Mouse (Mus musculus): Measurements from ENCODE around the gene Relt. TPM values are rescaled to one million over a fixed set of nuclear protein-coding genes. Genes with fewer than 3 reads are reported as not detected.
"Not testable (repeated sequence)": the region's sequence is repeated elsewhere in the genome, so short reads cannot be mapped to it uniquely, and the experiment has no call there.

The Relt gene
- polyA plus RNA-seq, 1 experiment from 2014 or later: 1.8 TPM

DNA sequence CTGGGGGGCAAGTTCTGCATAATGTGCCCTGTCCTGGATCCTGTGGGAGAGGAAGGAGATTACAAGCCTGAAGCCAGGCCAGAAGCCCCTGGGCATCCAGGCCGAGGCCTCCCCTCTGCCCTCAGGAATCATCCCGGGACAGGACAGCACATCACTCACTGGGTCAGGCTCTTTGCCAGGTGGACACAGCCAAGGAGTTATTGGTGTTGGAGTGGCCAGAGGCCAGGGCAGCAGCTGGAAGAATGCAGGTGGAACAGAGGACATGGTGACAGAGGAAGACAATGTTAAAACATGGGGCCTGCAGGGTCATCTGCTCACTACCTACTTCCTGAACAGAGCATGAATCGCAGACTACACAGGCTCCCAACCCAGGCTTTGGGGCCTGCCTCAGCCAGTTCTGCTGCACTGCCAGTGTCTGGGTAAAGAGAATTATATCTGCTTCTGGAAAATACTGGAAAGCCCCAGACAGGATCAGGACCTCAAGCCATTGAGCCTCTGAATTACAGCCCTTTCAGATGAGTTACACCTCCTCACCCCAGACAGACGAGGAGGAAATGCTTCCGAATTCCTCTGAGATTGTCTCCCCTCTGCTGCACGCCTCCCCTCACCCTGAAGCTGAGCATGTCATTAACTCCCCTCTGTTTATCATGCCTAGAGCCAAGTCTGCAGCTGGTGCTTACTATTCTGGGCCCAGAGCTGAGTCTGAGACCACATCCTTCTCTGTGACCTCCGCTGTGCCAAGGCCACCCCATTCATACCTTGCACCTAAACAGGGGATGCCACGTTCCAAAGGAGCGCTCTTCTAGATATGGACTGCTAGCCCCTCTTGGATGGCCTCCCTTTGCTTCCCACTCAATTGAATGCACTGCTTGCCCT, 11.5 kb downstream of the Relt start:
- DNase-seq (ENCODE audit: low spot score): no peak
- Histone ChIP-seq H3K4me2 (ENCODE audit: low read depth, low read length) (no peak overlapping the region), H3K9me3 (replicated peaks; ENCODE audit: control insufficient read depth, low read length) (no peaks in the 10 kb centered on the region), H3K27me3 (ENCODE audit: control insufficient read depth, insufficient read depth, low read length) (no peaks in the 10 kb centered on the region), H3K36me3 (replicated peaks; ENCODE audit: control insufficient read depth, insufficient read depth, low read depth, low read length) (no peaks in the 10 kb centered on the region), H3K9ac (replicated peaks; ENCODE audit: low read length) (no peak overlapping the region), H3K4me1 (ENCODE audit: control insufficient read depth, insufficient read depth, low read length) (no peaks in the 10 kb centered on the region; the same call in 1 of the 2 replicates), H3K4me3 (ENCODE audit: low read depth, low read length) (no peak overlapping the region), H3K27ac (replicated peaks; ENCODE audit: low read depth, low read length) (no peak overlapping the region)
- ATAC-seq (replicated peaks; ENCODE audit: insufficient number of reproducible peaks, low FRiP score, low TSS enrichment, low read depth): no peak
- 70% methylated on average over 9 of the region's 9 CpGs for WGBS

DNA sequence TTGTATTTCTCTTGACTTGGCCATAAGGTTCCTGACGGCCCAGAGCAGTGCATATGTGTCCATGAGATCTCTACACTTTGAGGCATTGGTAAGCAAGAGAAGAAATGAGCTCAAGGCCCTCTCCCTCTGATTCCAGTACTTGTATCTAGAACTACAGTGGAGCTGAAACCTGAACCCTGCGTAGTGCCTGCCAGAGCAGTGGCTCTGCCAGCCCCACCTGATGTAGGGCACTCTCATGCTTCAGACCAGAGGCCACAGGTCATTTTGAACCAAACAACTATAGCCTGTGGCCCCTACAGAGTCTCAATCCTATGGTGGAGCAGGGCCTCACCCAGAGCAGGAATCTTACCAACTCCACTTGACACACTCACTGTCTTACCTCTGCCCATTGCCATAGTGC, 13.7 kb downstream of the Relt start:
- DNase-seq (ENCODE audit: low spot score): no peak
- no peak overlapping the region for H3K9ac ChIP-seq (replicated peaks; ENCODE audit: low read length)
- no peak overlapping the region for H3K4me3 ChIP-seq (ENCODE audit: low read depth, low read length)
- no peak for ATAC-seq (replicated peaks; ENCODE audit: insufficient number of reproducible peaks, low FRiP score, low TSS enrichment, low read depth)
- WGBS: 86% methylated on average over 2 of the region's 2 CpGs
- H3K4me1 ChIP-seq (ENCODE audit: control insufficient read depth, insufficient read depth, low read length): no peaks in the 10 kb centered on the region; the same call in none of the 2 replicates
- no peak overlapping the region for H3K27ac ChIP-seq (replicated peaks; ENCODE audit: low read depth, low read length)
- H3K27me3 ChIP-seq (ENCODE audit: control insufficient read depth, insufficient read depth, low read length): no peaks in the 10 kb centered on the region
- no peaks in the 10 kb centered on the region for H3K9me3 ChIP-seq (replicated peaks; ENCODE audit: control insufficient read depth, low read length)
- no peaks in the 10 kb centered on the region for H3K36me3 ChIP-seq (replicated peaks; ENCODE audit: control insufficient read depth, insufficient read depth, low read depth, low read length)
- no peak overlapping the region for H3K4me2 ChIP-seq (ENCODE audit: low read depth, low read length)

DNA sequence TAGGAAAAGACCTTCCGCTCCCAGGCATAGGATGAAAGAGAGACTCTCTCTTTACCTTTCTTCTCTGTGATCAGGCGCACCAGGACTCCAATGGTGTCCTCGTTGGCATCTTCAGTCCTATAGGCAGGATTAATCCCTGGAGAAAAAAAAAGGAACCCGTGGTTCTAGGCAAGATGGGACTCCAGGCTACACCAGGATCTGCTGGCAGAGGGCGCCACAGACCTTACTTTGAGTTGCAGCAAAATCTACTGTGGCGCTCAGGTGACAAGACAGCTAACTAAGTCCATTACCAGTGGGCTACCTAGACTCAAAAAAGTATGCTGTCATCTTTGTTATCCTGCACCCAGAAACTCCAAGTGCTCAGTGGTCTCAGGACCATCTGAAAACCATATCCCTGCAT, 14.5 kb downstream of the Relt start:
- H3K9ac ChIP-seq (replicated peaks; ENCODE audit: low read length): no peak overlapping the region
- no peak overlapping the region for H3K4me2 ChIP-seq (ENCODE audit: low read depth, low read length)
- no peaks in the 10 kb centered on the region for H3K36me3 ChIP-seq (replicated peaks; ENCODE audit: control insufficient read depth, insufficient read depth, low read depth, low read length)
- DNase-seq (ENCODE audit: low spot score) (peak; percentile 73), ATAC-seq (replicated peaks; ENCODE audit: insufficient number of reproducible peaks, low FRiP score, low TSS enrichment, low read depth) (no peak)
- WGBS: 29% methylated on average over 6 of the region's 6 CpGs
- H3K4me1 ChIP-seq (ENCODE audit: control insufficient read depth, insufficient read depth, low read length): no peaks in the 10 kb centered on the region; the same call in 1 of the 2 replicates
- H3K4me3 ChIP-seq (ENCODE audit: low read depth, low read length): no peak overlapping the region
- no peaks in the 10 kb centered on the region for H3K9me3 ChIP-seq (replicated peaks; ENCODE audit: control insufficient read depth, low read length)
- no peaks in the 10 kb centered on the region for H3K27me3 ChIP-seq (ENCODE audit: control insufficient read depth, insufficient read depth, low read length)
- H3K27ac ChIP-seq (replicated peaks; ENCODE audit: low read depth, low read length): no peak overlapping the region

DNA sequence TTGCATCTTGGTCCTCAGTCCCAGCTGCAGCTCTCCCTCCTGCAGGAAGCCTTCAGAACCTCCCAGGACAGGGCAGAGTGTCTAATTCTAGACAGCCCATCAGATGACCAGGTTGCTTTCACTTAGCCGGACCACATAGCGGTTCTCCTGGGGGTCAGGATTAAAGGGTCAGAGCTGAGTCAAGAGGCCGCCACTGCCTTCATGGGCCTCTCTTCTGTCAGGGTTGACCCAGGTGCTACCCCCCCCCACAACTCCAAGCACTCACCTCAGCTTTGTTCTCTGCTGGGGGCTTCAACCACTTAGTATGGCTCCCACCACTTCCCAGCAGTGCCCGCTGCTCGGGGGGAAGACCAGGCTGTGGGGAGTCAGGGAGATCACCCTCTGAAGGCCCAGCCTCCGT, 16.1 kb downstream of the Relt start:
- Histone ChIP-seq H3K9me3 (replicated peaks; ENCODE audit: control insufficient read depth, low read length) (no peaks in the 10 kb centered on the region), H3K27me3 (ENCODE audit: control insufficient read depth, insufficient read depth, low read length) (no peaks in the 10 kb centered on the region), H3K9ac (replicated peaks; ENCODE audit: low read length) (no peak overlapping the region), H3K4me1 (ENCODE audit: control insufficient read depth, insufficient read depth, low read length) (no peaks in the 10 kb centered on the region; the same call in 1 of the 2 replicates), H3K4me2 (ENCODE audit: low read depth, low read length) (no peak overlapping the region), H3K27ac (replicated peaks; ENCODE audit: low read depth, low read length) (no peak overlapping the region), H3K4me3 (ENCODE audit: low read depth, low read length) (no peak overlapping the region), H3K36me3 (replicated peaks; ENCODE audit: control insufficient read depth, insufficient read depth, low read depth, low read length) (no peaks in the 10 kb centered on the region)
- DNase-seq (ENCODE audit: low spot score) (no peak), ATAC-seq (replicated peaks; ENCODE audit: insufficient number of reproducible peaks, low FRiP score, low TSS enrichment, low read depth) (no peak)
- 86% methylated on average over 6 of the region's 6 CpGs for WGBS

DNA sequence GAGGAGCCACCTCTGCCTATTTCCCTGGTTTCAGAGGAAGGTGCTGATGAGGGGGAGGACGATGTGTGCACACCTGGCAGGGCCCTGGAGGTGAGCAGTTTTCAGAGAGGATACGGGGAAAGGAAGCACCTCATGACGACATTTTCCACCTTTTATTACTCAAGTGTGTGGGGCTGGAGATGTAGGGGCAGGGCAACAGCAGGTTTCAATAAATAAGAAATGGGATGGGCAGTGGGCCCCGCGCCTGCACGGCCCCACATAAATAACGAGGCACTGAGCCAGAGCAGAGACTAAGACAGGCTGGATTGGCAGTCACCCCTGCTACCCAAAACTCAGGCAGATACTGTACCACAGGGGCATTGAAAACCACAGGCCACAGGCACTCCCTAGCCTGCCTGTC, 17.2 kb downstream of the Relt start:
- 71% methylated on average over 7 of the region's 7 CpGs for WGBS
- not testable (repeated sequence) for DNase-seq (ENCODE audit: low spot score); H3K27ac ChIP-seq (replicated peaks; ENCODE audit: low read depth, low read length); H3K4me1 ChIP-seq (ENCODE audit: control insufficient read depth, insufficient read depth, low read length); ATAC-seq (replicated peaks; ENCODE audit: insufficient number of reproducible peaks, low FRiP score, low TSS enrichment, low read depth); H3K36me3 ChIP-seq (replicated peaks; ENCODE audit: control insufficient read depth, insufficient read depth, low read depth, low read length); H3K9me3 ChIP-seq (replicated peaks; ENCODE audit: control insufficient read depth, low read length); H3K9ac ChIP-seq (replicated peaks; ENCODE audit: low read length); H3K4me3 ChIP-seq (ENCODE audit: low read depth, low read length); H3K27me3 ChIP-seq (ENCODE audit: control insufficient read depth, insufficient read depth, low read length); H3K4me2 ChIP-seq (ENCODE audit: low read depth, low read length)

DNA sequence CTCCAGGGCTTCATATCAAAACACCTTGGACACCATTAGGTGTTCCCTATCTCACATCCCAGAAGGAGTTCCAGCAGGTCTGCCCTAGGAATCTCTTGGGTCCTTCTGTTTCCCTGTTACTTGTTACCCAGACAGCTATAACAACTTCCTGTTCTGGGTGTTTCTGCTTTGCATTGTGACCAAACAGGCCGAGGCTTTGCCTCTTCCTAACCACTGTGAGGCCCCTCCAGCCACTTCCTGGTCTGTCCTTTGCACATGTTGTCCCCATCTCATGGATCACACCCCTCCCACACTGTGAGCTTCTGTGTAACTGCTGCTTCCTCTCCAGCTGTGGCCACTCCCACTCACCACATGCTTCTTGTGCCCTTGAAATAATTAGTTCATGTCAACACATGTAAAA, 17.8 kb downstream of the Relt start:
- DNase-seq (ENCODE audit: low spot score): peak; percentile 40
- H3K27ac ChIP-seq (replicated peaks; ENCODE audit: low read depth, low read length): no peak overlapping the region
- no peak for ATAC-seq (replicated peaks; ENCODE audit: insufficient number of reproducible peaks, low FRiP score, low TSS enrichment, low read depth)

DNA sequence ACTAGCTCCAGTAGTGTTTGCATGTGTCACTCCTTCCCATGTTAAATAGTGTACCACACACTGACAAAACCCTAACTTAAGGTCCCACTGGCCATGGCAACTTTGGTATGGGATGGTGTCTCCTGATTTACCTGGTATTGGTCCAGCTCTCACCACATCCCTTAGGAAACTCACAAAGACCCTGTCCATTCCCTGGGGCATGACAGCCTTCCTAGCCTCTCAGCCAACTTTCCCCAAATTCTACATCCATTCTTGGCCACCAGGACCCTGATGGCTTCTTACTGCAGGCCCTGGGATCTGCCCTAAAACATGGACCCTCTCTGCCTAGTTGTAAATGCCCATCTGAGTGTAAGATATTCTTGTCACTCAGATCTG, 18.2 kb downstream of the Relt start:
- DNase-seq (ENCODE audit: low spot score): no peak
- no peak overlapping the region for H3K27ac ChIP-seq (replicated peaks; ENCODE audit: low read depth, low read length)
- H3K4me3 ChIP-seq (ENCODE audit: low read depth, low read length): no peak overlapping the region

More for the DNA sequence above, 17.8 kb downstream of the Relt start:
- Histone ChIP-seq H3K36me3 (replicated peaks; ENCODE audit: control insufficient read depth, insufficient read depth, low read depth, low read length) (no peaks in the 10 kb centered on the region), H3K4me1 (ENCODE audit: control insufficient read depth, insufficient read depth, low read length) (no peaks in the 10 kb centered on the region; the same call in 1 of the 2 replicates), H3K4me2 (ENCODE audit: low read depth, low read length) (no peak overlapping the region), H3K9me3 (replicated peaks; ENCODE audit: control insufficient read depth, low read length) (no peaks in the 10 kb centered on the region), H3K27me3 (ENCODE audit: control insufficient read depth, insufficient read depth, low read length) (no peaks in the 10 kb centered on the region), H3K4me3 (ENCODE audit: low read depth, low read length) (no peak overlapping the region), H3K9ac (replicated peaks; ENCODE audit: low read length) (no peak overlapping the region)
- WGBS: 10% methylated on average over 1 of the region's 1 CpGs

DNA sequence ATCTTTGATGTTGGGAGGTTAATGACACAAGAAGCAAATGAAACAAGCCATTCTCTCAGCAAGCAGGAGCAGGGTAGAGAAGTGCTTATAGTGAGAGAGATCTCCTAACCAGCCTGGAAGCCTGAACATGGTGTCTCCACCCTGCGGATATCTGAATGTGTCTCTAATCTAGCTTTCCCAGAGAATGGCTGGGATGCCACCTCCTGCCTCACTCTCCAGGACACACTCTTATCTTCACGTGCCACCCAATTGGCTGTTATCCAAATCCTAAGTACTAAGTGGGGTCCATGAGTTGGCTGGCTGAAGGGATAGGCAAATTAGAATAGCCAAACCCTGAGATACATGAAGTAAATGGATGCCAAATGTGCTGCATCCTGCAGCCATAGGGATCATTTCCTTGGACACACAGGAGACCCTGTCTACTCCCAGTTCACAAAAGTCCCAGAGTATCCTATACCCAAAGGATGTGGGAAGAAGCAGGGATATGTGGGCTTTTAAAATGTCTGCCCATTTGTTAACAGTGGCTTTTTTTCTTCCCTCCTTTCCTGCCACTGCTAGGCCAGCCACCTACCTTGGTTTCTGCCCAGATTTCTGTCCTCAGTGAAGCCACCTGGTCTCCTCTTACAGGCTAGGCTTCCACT, 18.7 kb downstream of the Relt start:
- no peaks in the 10 kb centered on the region; the same call in 1 of the 2 replicates for H3K4me1 ChIP-seq (ENCODE audit: control insufficient read depth, insufficient read depth, low read length)
- no peaks in the 10 kb centered on the region for H3K36me3 ChIP-seq (replicated peaks; ENCODE audit: control insufficient read depth, insufficient read depth, low read depth, low read length)
- no peak overlapping the region for H3K9ac ChIP-seq (replicated peaks; ENCODE audit: low read length)
- H3K4me3 ChIP-seq (ENCODE audit: low read depth, low read length): no peak overlapping the region
- WGBS: 82% methylated on average over 2 of the region's 2 CpGs
- H3K27me3 ChIP-seq (ENCODE audit: control insufficient read depth, insufficient read depth, low read length): no peaks in the 10 kb centered on the region
- ATAC-seq (replicated peaks; ENCODE audit: insufficient number of reproducible peaks, low FRiP score, low TSS enrichment, low read depth): no peak
- no peaks in the 10 kb centered on the region for H3K9me3 ChIP-seq (replicated peaks; ENCODE audit: control insufficient read depth, low read length)
- H3K27ac ChIP-seq (replicated peaks; ENCODE audit: low read depth, low read length): no peak overlapping the region
- H3K4me2 ChIP-seq (ENCODE audit: low read depth, low read length): no peak overlapping the region
- DNase-seq (ENCODE audit: low spot score): no peak

More for the DNA sequence above, 18.2 kb downstream of the Relt start:
- Histone ChIP-seq H3K9me3 (replicated peaks; ENCODE audit: control insufficient read depth, low read length) (no peaks in the 10 kb centered on the region), H3K4me1 (ENCODE audit: control insufficient read depth, insufficient read depth, low read length) (no peaks in the 10 kb centered on the region; the same call in 1 of the 2 replicates), H3K9ac (replicated peaks; ENCODE audit: low read length) (no peak overlapping the region), H3K4me2 (ENCODE audit: low read depth, low read length) (no peak overlapping the region), H3K36me3 (replicated peaks; ENCODE audit: control insufficient read depth, insufficient read depth, low read depth, low read length) (no peaks in the 10 kb centered on the region), H3K27me3 (ENCODE audit: control insufficient read depth, insufficient read depth, low read length) (no peaks in the 10 kb centered on the region)
- no peak for ATAC-seq (replicated peaks; ENCODE audit: insufficient number of reproducible peaks, low FRiP score, low TSS enrichment, low read depth)

Data from embryonic facial prominence, embryonic 11.5 days (tissue).